Comparison of ENCODE assay signal across 8 mouse cellular contexts in genomic region chr2:174673592-174674286, GRCm38 (mm10). TPM values are rescaled to one million over a fixed set of nuclear protein-coding genes. Genes with fewer than 3 reads are reported as not detected.
DNase-seq lines count a peak whose midpoint lies in the region; ATAC-seq and TF ChIP-seq lines count a peak whose summit lies in the region.

No protein-coding gene starts in this region.

- DNase-seq in A20 (ENCODE audit: low read depth, low spot score) (peak; percentile 87), liver (peak; percentile 86)
- DNase-seq in brain, adult 2 months (ENCODE audit: low read depth, low spot score) = peak; percentile 92
- peak; percentile 88 for DNase-seq in heart, embryonic 10.5 days (ENCODE audit: low spot score)
- DNase-seq in monocyte, adult 2 months (ENCODE audit: low read depth in 1 of 2, low spot score in 2 of 2) = peak; percentile 19 to 51
- peak; percentile 65 to 78 for DNase-seq in spleen, postnatal 14 days (ENCODE audit: low spot score in 2 of 2)

- peak overlapping the region; percentile 97 for H3K4me2 ChIP-seq in kidney, embryonic 15.5 days

- H3K27ac ChIP-seq in embryonic fibroblast, embryonic 13.5 days (ENCODE audit: insufficient read depth, low read length) = no peak overlapping the region
- H3K27ac ChIP-seq in heart, embryonic 10.5 days = peak overlapping the region; percentile 78; the same call in 1 of the 2 replicates
- H3K27ac ChIP-seq in kidney, embryonic 15.5 days = peak overlapping the region; percentile 76

- no peaks in the 10 kb centered on the region for H3K36me3 ChIP-seq in heart, embryonic 10.5 days
- no peaks in the 10 kb centered on the region for H3K36me3 ChIP-seq in kidney, embryonic 15.5 days

- peaks cover 47% of the 10 kb centered on the region for H3K27me3 ChIP-seq in heart, embryonic 10.5 days (ENCODE audit: insufficient read depth, poor library complexity, severe bottlenecking)
- H3K27me3 ChIP-seq in kidney, embryonic 15.5 days = peaks cover 29% of the 10 kb centered on the region

- peak; percentile 63 for TF ChIP-seq CTCF in embryonic fibroblast, embryonic 13.5 days (IDR thresholded peaks at IDR 0.05; ENCODE audit: borderline replicate concordance, insufficient read depth, low read length)

- peak overlapping the region; percentile 40 for H3K4me3 ChIP-seq in embryonic fibroblast, embryonic 13.5 days (ENCODE audit: insufficient read depth, low read length)
- peak overlapping the region; percentile 68 for H3K4me3 ChIP-seq in heart, embryonic 10.5 days
- H3K4me3 ChIP-seq in kidney, embryonic 15.5 days (replicated peaks) = peak overlapping the region; percentile 49

- H3K9me3 ChIP-seq in heart, embryonic 10.5 days = no peaks in the 10 kb centered on the region
- H3K9me3 ChIP-seq in kidney, embryonic 15.5 days (replicated peaks) = no peaks in the 10 kb centered on the region

- WGBS in heart, embryonic 10.5 days = under 1% methylated on average over 25 of the region's 25 CpGs
- under 1% methylated on average over 25 of the region's 25 CpGs for WGBS in kidney, embryonic 15.5 days

- no peak for TF ChIP-seq POLR2A in embryonic fibroblast, embryonic 13.5 days (IDR thresholded peaks at IDR 0.05; ENCODE audit: low read depth, low read length)

- peak; percentile 87 for ATAC-seq in kidney, embryonic 15.5 days (replicated peaks; ENCODE audit: low FRiP score)

- peak overlapping the region; percentile 56 for H3K9ac ChIP-seq in kidney, embryonic 15.5 days

- H3K4me1 ChIP-seq in embryonic fibroblast, embryonic 13.5 days (ENCODE audit: control insufficient read depth, insufficient read depth, low read length) = 0 out of 2 replicates have a peak, but pooled peaks cover 2% of the 10 kb centered on the region
- H3K4me1 ChIP-seq in heart, embryonic 10.5 days = peaks cover 19% of the 10 kb centered on the region
- H3K4me1 ChIP-seq in kidney, embryonic 15.5 days = peaks cover 21% of the 10 kb centered on the region

RNA-seq across cellular contexts. Expression of gene Zfp831, which starts 30.4 kb away (rescaled TPM):
- polyA plus RNA-seq in embryonic fibroblast, embryonic 13.5 days (2011; ENCODE audit: insufficient read length, low read depth, missing spikeins) = not detected in 2 replicates
- polyA plus RNA-seq in heart, embryonic 10.5 days (2016; fragmentation: Nextera tagmentation; extraction: Ambion mirVana) = not detected in 2 replicates
- polyA plus RNA-seq in kidney, embryonic 15.5 days (2015; fragmentation: Nextera tagmentation; extraction: Ambion mirVana) = not detected in 2 replicates

Comparison
In these comparisons a context has a peak if more than half of its experiments do, and no peak if none do; other contexts are left out.
1. DNase-seq: peak in every context shown above with its lines; median percentile 92 in brain, adult 2 months; 88 in heart, embryonic 10.5 days; 87 in A20; 86 in liver; 72 in spleen, postnatal 14 days; 35 in monocyte, adult 2 months.